Mouse (Mus musculus) spleen, adult 12 weeks (tissue): ENCODE data around the gene Atp2a3.

ENCODE experiments used
- DNase-seq: peaks from one replicate; pipeline ENCODE4 v3.0.0; 2022; ENCODE audit warnings: low spot score

Gene Atp2a3

GRCm38 (mm10) chr11:73037691-73038090 is 76.7 kb downstream of the Atp2a3 start:
- no peak for DNase-seq

- no peak for DNase-seq
These were observed 78.3 kb downstream of the Atp2a3 start for GRCm38 (mm10) chr11:73039102-73039799.
